Mouse (Mus musculus): ENCODE data around the gene Rrp12. TPM values are rescaled to one million over a fixed set of nuclear protein-coding genes. Genes with fewer than 3 reads are reported as not detected.
"Not testable (repeated sequence)": the region's sequence is repeated elsewhere in the genome, so short reads cannot be mapped to it uniquely, and the experiment has no call there.

The Rrp12 gene
- total RNA-seq, 2 experiments from 2014 or later: 2.1 TPM; not detected in 1

DNA sequence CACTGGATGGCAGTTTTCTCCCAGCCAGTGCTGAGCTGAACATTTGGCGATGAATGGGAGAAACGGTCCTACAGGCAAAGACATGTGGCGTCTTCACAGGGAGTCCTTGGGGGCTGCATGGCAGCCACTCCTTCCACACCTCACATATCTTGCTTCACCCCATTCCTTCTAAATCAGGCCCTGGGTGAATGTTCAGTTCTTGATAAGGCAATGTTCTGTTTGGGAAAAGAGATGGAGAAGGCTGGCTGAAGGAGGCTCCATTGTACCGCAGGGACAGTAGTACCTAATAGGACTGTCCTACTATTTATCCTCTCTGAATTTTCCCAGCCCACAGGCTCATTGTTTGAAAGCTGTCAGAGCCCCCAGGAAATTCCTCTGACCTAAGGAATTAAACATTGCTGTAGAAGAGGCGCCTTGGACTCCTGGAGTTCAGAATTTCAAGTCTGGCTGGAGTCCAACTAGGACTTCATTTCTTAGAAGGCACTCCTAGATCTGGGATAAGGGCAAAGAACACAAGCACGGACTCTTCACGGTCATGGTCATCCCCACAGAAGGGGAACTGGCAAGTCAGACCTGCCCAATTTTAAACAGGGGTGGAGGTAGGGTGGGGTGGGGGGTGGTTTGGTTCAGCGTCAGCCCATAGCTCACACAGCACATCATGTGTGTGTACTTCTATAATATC is 11.2 kb upstream of the Rrp12 start:
- no peak for ATAC-seq (replicated peaks; ENCODE audit: low FRiP score, poor library complexity, severe bottlenecking)

DNA sequence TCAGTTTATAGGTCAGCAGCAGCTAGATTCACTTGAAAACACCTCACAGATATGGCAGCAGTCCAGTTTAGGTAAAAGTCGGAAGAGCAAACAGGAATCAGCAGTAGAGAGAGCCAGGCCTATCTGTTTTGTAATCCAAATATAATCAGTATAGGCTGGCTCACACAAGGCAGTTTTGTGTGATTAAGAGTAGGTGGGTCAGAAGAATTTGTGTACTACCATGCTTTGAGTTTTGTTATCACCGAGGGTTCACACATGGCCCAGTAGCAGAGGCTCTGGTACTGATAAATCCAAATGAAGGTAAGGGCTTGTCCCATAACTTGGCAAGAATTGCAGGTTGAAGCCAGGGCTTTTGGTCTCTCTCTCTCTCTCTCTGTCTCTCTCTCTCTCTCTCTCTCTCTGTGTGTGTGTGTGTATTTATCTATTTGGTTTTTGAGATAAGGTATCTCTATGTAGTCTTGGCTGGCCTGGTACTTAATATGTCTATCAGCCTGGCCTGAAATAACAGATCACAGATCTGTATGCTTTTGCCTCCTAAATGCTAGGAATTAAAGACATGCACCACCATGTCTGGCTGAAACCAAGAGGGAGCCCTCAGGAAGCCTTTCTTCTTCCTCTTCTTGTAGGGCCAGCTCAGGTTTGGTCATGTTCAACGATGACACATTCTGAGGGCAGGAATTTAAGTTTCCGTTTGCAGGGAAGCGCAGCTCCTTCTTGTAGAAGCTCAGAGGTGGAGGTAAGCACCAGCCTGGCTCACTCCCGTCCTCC is 10.5 kb upstream of the Rrp12 start:
- ATAC-seq (replicated peaks; ENCODE audit: low FRiP score, poor library complexity, severe bottlenecking): no peak

DNA sequence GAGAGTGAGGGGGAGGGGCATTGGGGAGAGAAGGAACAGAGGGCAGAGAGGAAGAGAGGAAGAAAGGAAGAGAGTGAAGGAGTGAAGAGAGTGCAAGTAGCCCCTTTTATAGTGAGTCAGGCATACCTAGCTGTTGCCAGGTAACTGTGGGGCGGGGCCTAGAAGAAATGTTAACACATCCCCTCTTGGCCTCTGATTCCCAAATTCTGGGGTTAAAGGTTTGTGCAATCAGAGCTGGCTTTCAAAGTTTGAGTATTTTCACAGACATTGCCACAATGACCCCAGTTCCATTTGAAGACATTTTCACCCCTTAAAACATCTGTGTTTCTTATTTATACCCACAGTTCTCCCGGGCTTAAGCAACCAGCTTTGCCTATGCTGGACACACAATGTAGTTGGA is 9.3 kb upstream of the Rrp12 start:
- no peak for ATAC-seq (replicated peaks; ENCODE audit: low FRiP score, poor library complexity, severe bottlenecking)

DNA sequence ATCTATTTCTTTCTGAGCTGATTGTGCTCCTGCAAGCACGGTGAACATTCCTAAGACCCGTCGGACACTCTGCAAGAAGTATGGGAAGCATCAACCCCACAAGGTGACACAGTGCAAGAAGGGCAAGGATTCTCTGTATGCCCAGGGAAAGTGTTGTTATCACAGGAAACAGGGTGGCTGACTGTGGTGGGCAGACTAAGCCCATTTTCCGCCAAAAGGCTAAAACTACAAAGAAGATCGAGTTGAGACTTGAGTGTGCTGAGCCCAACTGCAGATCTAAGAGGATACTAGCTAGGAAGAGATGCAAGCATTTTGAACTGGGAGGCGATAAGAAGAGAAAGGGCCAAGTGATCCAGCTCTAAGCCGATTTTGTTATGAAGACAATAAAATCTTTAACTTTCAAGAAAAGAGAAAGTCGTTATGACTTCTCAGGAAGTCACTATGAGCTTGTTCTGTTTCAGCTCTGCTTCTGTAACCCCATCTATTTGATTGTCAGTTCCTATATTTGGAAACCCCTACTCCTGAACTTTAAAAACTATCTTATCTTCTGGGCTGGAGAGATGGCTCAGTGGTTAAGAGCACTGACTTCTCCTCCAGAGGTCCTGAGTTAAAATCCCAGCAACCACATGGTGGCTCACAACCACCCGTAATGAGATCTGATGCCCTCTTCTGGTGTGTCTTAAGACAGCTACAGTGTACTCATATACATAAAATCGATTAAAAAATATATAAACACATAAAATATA is 7.0 kb upstream of the Rrp12 start:
- ATAC-seq (replicated peaks; ENCODE audit: low FRiP score, poor library complexity, severe bottlenecking): no peak

DNA sequence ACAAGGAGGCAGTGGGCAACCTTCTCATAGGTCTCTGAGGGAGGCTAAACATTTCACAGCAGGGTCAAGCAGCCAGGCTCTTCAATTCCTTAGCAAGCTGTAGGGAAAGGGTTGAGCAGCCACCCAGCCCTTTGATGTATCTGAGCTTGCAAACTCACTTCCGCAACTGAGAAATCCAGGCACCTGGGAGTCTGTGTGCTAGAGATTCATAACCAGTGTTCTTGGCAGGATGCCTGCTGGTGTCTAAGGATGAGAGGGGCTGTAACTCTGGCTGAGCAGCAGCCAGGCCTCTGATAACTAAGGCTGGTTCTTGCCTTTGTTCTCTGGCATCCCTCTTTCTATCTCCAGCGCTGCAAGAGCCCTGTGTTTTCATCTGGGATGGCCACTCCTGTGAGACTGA is 5.7 kb upstream of the Rrp12 start:
- no peak for ATAC-seq (replicated peaks; ENCODE audit: low FRiP score, poor library complexity, severe bottlenecking)

DNA sequence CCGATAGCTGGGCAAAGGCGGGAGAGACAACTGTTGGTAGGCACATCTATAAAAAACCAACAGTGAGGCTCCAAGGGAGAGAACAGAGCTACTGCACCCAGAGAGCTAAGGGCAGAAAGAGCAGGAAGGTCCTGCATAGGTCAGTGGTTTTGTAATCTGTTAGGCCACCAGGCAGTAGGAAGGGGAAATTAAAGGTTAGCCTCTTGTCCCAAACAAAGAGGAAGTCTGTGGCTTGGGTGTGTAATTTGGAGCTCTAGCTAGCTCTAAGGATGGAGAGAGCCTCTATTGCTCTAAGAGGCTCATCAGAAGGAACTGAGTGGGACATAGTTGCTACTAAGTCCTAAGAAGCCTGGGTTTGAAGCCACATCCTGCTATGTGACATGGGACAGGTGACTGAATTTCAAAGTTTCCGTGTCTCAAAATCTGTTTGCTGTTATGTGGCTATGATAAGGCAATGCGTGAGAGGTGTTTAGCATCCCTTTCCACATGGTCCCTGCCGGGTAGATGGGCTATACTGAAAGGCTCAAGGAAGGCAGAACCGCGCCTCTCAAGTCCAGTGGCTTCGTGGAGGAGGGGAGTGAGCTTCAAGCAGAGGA is 4.6 kb upstream of the Rrp12 start:
- no peak for ATAC-seq (replicated peaks; ENCODE audit: low FRiP score, poor library complexity, severe bottlenecking)

DNA sequence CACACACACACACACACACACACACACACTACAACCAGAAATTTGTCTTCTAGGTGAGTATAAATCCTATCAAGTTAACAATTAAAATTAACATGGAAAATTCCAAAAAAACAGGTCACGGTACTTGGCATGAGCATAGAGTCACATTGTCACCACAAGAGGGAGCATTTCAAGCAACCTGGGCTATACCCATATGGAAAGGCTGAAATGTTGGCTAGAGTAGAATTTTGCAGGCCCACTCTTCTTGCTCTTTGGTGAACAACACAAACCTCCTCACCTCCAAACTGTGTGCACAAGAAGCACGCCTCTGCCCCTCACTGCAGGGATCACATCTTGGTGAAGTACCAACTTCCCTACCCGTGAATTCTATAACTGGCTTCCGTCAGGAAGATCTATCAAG is 2.9 kb upstream of the Rrp12 start:
- 0 out of 2 replicates have a peak, but pooled peaks have one; percentile 47 for ATAC-seq (replicated peaks; ENCODE audit: low FRiP score, poor library complexity, severe bottlenecking)

DNA sequence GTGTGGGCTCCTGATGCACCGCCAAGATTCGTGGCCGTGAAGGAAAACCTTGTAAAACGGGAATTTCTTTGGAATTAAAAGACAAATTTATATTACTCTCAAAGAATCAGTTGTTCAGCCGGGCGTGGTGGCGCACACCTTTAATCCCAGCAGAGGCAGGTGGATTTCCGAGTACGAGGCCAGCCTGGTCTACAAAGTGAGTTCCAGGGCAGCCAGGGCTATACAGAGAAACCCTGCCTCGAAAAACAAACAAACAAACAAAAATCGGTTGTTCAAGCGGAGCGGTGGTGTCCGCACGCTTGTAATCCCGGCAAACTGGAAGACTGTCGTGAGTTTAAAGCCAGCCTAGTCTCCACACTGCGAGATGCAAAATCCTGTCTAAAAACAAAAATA is 342 bp upstream of the Rrp12 start:
- no peak for ATAC-seq (replicated peaks; ENCODE audit: low FRiP score, poor library complexity, severe bottlenecking)

DNA sequence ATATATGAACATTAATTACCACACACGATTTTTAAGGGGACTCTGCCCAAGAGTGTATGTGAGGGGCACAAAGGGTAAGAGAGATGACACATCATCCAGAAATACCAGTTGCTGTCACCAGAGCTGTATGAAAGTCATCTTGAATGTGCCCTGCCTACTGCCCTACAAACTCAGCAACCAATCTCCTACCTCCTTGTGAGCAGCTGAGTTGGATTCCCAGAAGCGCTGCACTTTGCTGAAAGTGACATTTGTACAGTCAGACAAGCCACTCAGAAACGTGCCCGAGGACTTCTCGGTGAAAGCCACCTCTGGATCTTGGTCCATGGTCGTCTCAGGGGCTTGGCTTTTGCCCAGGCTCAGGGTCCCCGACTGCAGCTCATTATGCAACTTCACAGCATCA is 1.0 kb downstream of the Rrp12 start:
- no peak for ATAC-seq (replicated peaks; ENCODE audit: low FRiP score, poor library complexity, severe bottlenecking)

DNA sequence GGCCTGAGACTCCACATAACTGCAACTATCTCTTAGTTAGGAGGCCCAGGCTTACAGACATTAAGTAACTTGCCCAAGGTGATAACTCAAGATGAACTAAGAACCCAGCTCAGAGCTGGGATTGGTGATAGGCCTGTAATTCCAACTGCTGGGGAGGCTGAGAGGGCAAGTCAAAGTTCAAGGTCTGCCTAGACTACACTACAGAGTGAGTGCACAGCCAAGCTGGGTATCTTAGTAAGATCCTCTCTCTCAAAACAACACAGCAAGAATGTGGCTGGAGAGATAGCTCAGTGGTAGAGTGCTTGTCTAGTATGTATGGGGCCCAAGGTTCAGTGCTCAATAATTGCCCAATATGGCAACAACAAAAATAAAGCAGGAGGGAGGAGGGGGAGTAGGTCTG is 7.8 kb downstream of the Rrp12 start:
- no peak for ATAC-seq (replicated peaks; ENCODE audit: low FRiP score, poor library complexity, severe bottlenecking)

DNA sequence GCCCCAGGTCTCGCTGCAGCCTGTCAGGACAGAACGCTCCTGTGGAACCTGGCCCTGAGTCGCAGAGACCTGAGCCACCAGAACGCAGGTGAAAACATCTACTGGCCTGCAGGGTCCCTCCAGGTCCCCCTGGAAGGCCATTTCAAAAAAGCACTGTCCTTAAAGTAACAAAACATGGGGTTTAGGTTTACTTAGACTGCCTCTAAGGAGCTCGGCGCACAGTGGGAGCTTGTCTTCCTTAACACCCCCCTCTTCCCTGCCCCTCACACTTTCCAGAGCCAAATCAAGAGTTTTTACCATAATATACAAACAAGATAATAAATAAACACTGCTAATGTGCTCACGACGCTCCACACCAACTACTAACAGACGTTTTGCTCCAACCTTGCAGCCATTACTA is 12.1 kb downstream of the Rrp12 start:
- no peak for ATAC-seq (replicated peaks; ENCODE audit: low FRiP score, poor library complexity, severe bottlenecking)

DNA sequence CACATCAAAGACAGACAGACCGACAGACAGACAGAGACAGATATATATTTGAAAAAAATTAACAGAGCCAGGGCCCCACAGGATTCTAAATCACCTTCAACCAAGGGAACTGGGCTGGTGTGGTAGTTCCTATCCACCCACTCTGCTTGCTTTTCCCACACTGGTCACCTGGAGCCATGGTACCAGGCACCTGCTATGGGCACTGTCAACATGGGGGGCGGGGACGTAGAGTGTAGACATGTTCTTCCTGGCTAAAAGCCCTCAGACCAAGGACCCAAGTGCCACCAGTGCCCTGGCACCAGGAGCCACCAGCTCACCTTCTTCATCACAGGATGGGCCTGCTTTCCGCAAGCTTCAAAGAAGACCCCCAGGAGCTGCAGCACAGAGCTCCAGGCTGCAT is 14.1 kb downstream of the Rrp12 start:
- ATAC-seq (replicated peaks; ENCODE audit: low FRiP score, poor library complexity, severe bottlenecking): no peak

DNA sequence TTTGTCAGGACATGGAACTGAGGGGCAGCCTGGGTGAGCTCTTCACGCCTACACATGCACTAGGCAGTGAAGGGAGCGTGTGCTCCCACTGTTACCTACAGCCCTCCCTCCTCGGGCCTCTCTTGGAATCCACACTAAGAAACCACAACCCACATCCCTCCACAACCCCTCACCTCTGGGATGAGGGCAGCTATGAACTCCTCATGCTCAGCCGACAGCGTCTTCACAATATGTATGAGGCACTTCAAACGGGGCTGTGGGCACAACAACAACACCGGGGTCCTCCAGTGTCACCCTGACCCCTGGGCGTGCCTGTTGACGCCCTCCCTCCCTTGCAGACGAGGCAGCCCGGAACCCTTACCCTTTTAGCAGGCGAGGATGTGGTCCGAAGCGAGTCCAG is 21.6 kb downstream of the Rrp12 start:
- no peak for ATAC-seq (replicated peaks; ENCODE audit: low FRiP score, poor library complexity, severe bottlenecking)

DNA sequence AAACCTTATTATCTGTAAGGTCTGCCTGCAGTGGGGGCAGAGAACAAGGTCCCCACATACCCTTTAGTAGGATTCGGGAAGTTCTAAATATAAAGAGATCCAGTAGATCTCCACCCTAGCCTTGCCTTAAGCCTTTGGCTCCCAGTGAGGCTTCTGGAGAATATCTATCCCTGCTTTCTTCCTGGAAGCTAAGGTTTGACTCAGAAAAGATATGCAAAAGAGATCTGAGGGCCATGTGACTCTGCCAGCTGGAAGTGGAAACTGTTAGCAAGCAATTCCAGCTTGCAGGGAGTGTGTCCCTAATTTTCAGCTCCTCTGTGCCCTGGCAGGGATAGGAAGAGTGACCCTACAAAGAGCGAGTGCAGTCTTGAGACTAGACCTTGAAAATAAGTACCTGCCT is 23.7 kb downstream of the Rrp12 start:
- no peak for ATAC-seq (replicated peaks; ENCODE audit: low FRiP score, poor library complexity, severe bottlenecking)

DNA sequence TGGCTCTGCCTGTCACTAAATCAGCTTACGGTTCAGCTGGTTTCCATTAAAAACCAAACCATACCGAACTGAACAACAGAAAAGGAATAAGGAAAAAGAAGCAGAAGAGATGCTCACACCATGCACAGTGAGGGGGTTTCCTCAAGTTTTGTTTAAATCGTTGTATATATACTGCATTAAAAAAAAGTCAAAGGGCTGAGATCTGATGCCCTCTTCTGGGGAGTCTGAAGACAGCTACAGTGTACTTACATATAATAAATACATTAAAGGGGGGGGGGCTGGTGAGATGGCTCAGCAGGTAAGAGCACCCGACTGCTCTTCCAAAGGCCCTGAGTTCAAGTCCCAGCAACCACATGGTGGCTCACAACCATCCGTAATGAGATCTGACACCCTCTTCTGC is 26.0 kb downstream of the Rrp12 start:
- ATAC-seq (replicated peaks; ENCODE audit: low FRiP score, poor library complexity, severe bottlenecking): not testable (repeated sequence)

DNA sequence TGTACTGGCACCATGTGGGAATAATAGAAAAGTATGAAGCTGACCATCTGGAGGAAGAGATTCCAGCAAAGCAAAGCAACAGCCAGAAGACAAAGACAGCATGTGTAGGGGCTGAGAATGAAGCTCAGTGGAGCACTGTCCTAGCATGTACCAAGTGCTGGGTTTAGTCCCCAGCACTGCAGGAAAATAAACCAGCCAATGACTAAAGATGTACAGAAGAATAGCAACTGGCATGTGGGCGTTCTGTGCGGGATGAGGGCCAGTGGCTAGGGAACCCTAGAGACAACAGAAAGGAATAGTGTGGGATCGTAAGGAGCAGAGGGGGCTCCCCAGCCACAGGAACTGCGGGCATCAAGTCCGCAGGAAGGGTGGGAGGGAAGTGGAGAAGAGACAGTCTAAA is 26.7 kb downstream of the Rrp12 start:
- no peak for ATAC-seq (replicated peaks; ENCODE audit: low FRiP score, poor library complexity, severe bottlenecking)

DNA sequence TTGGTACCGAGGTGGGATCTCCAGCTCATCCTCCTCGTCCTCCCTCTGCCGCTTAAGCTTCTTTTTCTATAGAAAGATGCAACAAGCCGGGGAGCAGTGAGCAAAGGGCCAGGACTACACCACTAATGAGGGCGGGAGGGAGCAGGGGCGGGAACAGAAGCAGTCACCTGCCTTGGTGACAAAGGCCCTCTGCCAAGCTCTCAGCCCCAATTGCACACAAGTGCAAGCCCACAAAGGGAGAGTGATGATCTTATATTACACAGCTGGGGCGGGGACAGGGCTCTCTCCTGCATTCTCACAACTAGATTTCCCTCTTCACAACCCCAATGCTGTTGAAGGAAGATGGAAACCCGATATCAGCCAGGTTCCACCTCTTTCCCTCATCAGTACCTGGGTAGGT is 29.3 kb downstream of the Rrp12 start:
- ATAC-seq (replicated peaks; ENCODE audit: low FRiP score, poor library complexity, severe bottlenecking): no peak

DNA sequence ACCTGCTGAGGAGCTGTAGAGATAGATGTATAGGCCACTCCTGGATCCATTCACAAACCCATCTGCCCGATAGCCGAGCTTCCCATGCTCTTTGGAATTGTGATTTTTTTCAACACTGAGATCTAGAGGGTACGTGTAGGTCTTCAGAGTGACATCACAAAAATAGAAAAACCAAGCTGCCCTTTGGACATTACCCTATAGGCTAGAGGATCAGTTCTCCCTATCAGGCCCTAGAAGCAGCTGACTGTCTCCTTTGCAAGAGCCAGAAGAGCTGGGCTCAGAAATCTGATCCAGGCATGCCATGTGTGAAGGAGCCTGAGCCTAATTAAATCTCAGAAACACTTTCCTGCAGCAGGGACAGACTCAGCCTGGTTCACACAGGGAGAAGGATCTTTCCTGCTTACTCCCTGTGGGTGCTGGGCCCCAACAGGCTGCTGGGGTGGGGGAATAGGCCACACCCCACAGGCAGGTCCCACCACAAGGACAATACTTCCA is 38.1 kb downstream of the Rrp12 start:
- no peak for ATAC-seq (replicated peaks; ENCODE audit: low FRiP score, poor library complexity, severe bottlenecking)

DNA sequence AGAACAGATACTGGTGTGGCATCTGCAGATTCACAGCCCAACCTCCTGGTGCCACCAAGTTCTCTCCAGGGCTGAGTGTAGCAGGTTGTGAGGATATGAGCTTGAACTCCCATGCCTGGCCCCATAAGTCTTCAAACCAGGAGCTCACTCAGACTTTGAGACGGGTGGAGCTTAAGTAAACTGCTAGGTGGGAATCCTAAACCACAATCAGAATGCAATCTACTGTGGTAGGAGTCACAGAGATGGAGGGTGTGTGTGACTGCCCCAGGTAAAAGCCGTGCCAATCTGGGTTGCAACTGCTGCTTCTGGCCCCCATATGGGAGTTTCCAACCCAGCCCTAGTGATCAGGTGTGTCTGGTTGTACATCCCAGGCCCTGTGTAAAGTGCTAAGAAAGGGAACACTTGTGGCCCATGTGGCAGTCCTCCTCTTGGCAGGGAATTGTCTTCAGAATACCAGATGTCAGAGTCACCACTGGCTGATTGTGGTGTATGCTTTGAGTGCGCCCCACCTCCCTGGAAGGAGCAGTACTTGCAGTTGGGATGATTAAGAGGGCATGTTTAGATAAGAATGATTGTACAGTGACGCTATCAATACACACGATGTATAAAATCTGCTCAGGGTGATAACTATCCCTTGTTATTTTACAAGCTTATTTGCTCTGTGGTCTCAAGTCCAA is 38.7 kb downstream of the Rrp12 start:
- 0 out of 2 replicates have a peak, but pooled peaks have one; percentile 9 for ATAC-seq (replicated peaks; ENCODE audit: low FRiP score, poor library complexity, severe bottlenecking)

DNA sequence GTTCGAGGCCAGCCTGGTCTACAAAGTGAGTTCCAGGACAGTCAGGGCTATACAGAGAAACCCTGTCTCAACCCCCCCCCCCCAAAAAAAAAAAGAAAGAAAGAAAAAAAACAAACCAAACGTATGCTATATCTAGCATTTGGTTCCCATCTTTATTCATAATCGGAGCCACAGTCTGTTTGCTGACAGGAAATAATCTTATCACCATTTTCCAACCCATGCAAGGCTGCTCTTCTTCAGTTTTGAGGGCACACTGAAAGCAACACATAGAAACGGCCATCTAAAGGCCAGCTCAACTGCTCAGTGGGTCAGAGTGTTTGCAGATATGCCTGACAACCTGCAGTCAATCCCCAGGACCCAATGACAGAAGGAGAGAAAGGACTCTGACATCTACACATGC is 43.5 kb downstream of the Rrp12 start:
- ATAC-seq (replicated peaks; ENCODE audit: low FRiP score, poor library complexity, severe bottlenecking): no peak
